Mouse (Mus musculus): ENCODE measurements at regions not wholly inside any gene's neighbourhood (a gene's known extent, or its start where the extent isn't known, plus 50 kb on each side); places are given as distances from the start of the nearest gene placed in this dataset.

DNA sequence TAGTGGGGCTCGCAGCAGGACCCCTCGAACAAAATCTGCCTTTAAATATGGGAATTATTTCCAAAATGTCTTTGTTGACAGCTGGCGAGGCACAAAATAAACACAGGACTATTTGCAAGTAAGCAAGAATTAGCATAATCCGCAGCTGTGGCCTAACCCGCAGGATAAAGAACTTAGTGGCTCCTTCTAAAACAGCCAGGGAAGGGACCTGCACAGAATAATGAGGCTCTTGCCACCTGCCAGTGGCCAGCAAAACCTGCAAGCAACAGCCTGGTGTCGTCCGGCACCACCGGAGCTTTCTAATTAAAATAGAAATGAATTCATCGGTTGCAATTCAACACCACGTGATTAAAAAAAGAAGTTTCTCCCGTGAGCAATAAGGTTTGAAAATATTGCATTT lies 389.4 kb downstream of the Tmem132b start:
- TF ChIP-seq CTCF (IDR thresholded peaks at IDR 0.05; ENCODE audit: low read depth) (no peak), EP300 (IDR thresholded peaks at IDR 0.05; ENCODE audit: low read depth) (no peak)
